Mouse (Mus musculus) hindbrain, embryonic 12.5 days (tissue): ENCODE measurements at regions not wholly inside any gene's neighbourhood (a gene's known extent, or its start where the extent isn't known, plus 50 kb on each side); places are given as distances from the start of the nearest gene placed in this dataset.

ENCODE experiments used
- ATAC-seq: fragments of 200-750 bp; cut with Nextera tagmentation; 2 replicates; pipeline ENCODE4 v1.8.0; 2017; ENCODE audit warnings: moderate TSS enrichment; ENCODE audit not compliant: low FRiP score
- H3K27ac ChIP-seq: fragments of 300-500 bp; sonication (generic); 2 replicates; pipeline ENCODE4 v1.5.1; 2016; ENCODE audit warnings: mild to moderate bottlenecking
- H3K27me3 ChIP-seq: fragments of 300-500 bp; sonication (generic); 2 replicates; pipeline ENCODE4 v1.6.1; 2016; ENCODE audit warnings: mild to moderate bottlenecking
- H3K36me3 ChIP-seq: fragments of 300-500 bp; sonication (generic); 2 replicates; pipeline ENCODE4 v1.6.1; 2016; ENCODE audit warnings: mild to moderate bottlenecking
- H3K4me1 ChIP-seq: fragments of 300-500 bp; sonication (generic); 2 replicates; pipeline ENCODE4 v1.6.1; 2016
- H3K4me2 ChIP-seq: fragments of 300-500 bp; sonication (generic); replicated peaks from 2 replicates; pipeline ENCODE4 v1.6.1; 2016; ENCODE audit warnings: mild to moderate bottlenecking
- H3K4me3 ChIP-seq: fragments of 300-500 bp; sonication (generic); 2 replicates; pipeline ENCODE4 v1.5.1; 2016; ENCODE audit warnings: mild to moderate bottlenecking
- H3K9ac ChIP-seq: fragments of 300-500 bp; sonication (generic); 2 replicates; pipeline ENCODE4 v1.6.1; 2016; ENCODE audit warnings: mild to moderate bottlenecking, moderate library complexity
- H3K9me3 ChIP-seq: fragments of 300-500 bp; sonication (generic); replicated peaks from 2 replicates; pipeline ENCODE4 v1.6.1; 2016; ENCODE audit warnings: mild to moderate bottlenecking
- WGBS: fragments of 180-500 bp; shearing (Covaris S2); methylation state at CpG from one replicate; pipeline ENCODE4 v1.1.7; 2016; 5-methylcytosine and 5-hydroxymethylcytosine counted together

GRCm38 (mm10) chr10:118795061-118795407 lies 75.0 kb downstream of the Dyrk2 start:
- no peaks in the 10 kb centered on the region for H3K9me3 ChIP-seq
- 78% methylated on average over 3 of the region's 3 CpGs for WGBS
- H3K27me3 ChIP-seq = no peaks in the 10 kb centered on the region
- ATAC-seq = no peak
- H3K36me3 ChIP-seq = no peaks in the 10 kb centered on the region
- H3K4me2 ChIP-seq = no peak overlapping the region
- H3K4me3 ChIP-seq = no peak overlapping the region
- H3K4me1 ChIP-seq = peaks cover 12% of the 10 kb centered on the region; the same call in 1 of the 2 replicates
- no peak overlapping the region for H3K9ac ChIP-seq
- no peak overlapping the region for H3K27ac ChIP-seq

- no peak overlapping the region for H3K4me3 ChIP-seq
- H3K4me2 ChIP-seq = no peak overlapping the region
- WGBS = 86% methylated on average over 7 of the region's 7 CpGs
Observed at GRCm38 (mm10) chr10:118796512-118796911, 73.5 kb downstream of the Dyrk2 start.

GRCm38 (mm10) chr10:118797256-118797655 lies 72.8 kb downstream of the Dyrk2 start:
- Histone ChIP-seq H3K9me3 (no peaks in the 10 kb centered on the region), H3K4me2 (no peak overlapping the region), H3K9ac (no peak overlapping the region), H3K4me1 (peaks cover 12% of the 10 kb centered on the region; the same call in 1 of the 2 replicates), H3K36me3 (no peaks in the 10 kb centered on the region), H3K4me3 (no peak overlapping the region), H3K27ac (no peak overlapping the region), H3K27me3 (no peaks in the 10 kb centered on the region)
- no peak for ATAC-seq
- 86% methylated on average over 5 of the region's 5 CpGs for WGBS

More at GRCm38 (mm10) chr10:118796512-118796911, 73.5 kb downstream of the Dyrk2 start:
- Histone ChIP-seq H3K9ac (no peak overlapping the region), H3K27me3 (no peaks in the 10 kb centered on the region), H3K4me1 (peaks cover 12% of the 10 kb centered on the region; the same call in 1 of the 2 replicates), H3K36me3 (no peaks in the 10 kb centered on the region), H3K9me3 (no peaks in the 10 kb centered on the region), H3K27ac (no peak overlapping the region)
- no peak for ATAC-seq

- no peak overlapping the region for H3K9ac ChIP-seq
- no peak overlapping the region for H3K4me2 ChIP-seq
- H3K36me3 ChIP-seq = no peaks in the 10 kb centered on the region
- H3K4me3 ChIP-seq = no peak overlapping the region
- H3K27ac ChIP-seq = no peak overlapping the region
- WGBS = 95% methylated on average over 8 of the region's 8 CpGs
- H3K4me1 ChIP-seq = peaks cover 3% of the 10 kb centered on the region
- ATAC-seq = no peak
- H3K27me3 ChIP-seq = no peaks in the 10 kb centered on the region
- H3K9me3 ChIP-seq = no peaks in the 10 kb centered on the region
Observed at GRCm38 (mm10) chr10:118799767-118800166, 70.2 kb downstream of the Dyrk2 start.

GRCm38 (mm10) chr10:118803922-118804557 lies 66.0 kb downstream of the Dyrk2 start:
- 87% methylated on average over 20 of the region's 20 CpGs for WGBS
- ATAC-seq = no peak

GRCm38 (mm10) chr10:118804574-118804973 lies 65.4 kb downstream of the Dyrk2 start:
- Histone ChIP-seq H3K4me2 (no peak overlapping the region), H3K27ac (no peak overlapping the region), H3K27me3 (no peaks in the 10 kb centered on the region), H3K9ac (no peak overlapping the region), H3K36me3 (no peaks in the 10 kb centered on the region), H3K4me3 (no peak overlapping the region), H3K4me1 (no peaks in the 10 kb centered on the region; the same call in 1 of the 2 replicates), H3K9me3 (no peaks in the 10 kb centered on the region)
- no peak for ATAC-seq
- 48% methylated on average over 5 of the region's 5 CpGs for WGBS

More at GRCm38 (mm10) chr10:118803922-118804557, 66.0 kb downstream of the Dyrk2 start:
- no peaks in the 10 kb centered on the region for H3K27me3 ChIP-seq
- H3K4me3 ChIP-seq = no peak overlapping the region
- H3K9ac ChIP-seq = no peak overlapping the region
- H3K27ac ChIP-seq = no peak overlapping the region
- H3K9me3 ChIP-seq = no peaks in the 10 kb centered on the region
- H3K36me3 ChIP-seq = no peaks in the 10 kb centered on the region
- no peaks in the 10 kb centered on the region; the same call in 1 of the 2 replicates for H3K4me1 ChIP-seq
- no peak overlapping the region for H3K4me2 ChIP-seq
